Mouse (Mus musculus) ES-E14 (cell line): ENCODE results near the gene Hoxc12.

Experiments used
- CHD2 ChIP-seq: IDR thresholded peaks from 2 replicates; pipeline ENCODE4 v1.6.1; 2014; ENCODE audit warnings: mild to moderate bottlenecking, low read depth, low read length, inconsistent platforms
- HCFC1 ChIP-seq: IDR thresholded peaks from 2 replicates; pipeline ENCODE4 v1.6.1; 2012; ENCODE audit warnings: low read length, inconsistent platforms, borderline replicate concordance; ENCODE audit not compliant: insufficient read depth
- ZC3H11A ChIP-seq: IDR thresholded peaks from 2 replicates; pipeline ENCODE4 v1.6.1; 2012; ENCODE audit warnings: low read depth, mild to moderate bottlenecking, inconsistent platforms, low read length, borderline replicate concordance

GRCm38 (mm10) chr15:102959663-102960191, 23.2 kb downstream of the Hoxc12 start:
- TF ChIP-seq CHD2 (no peak), HCFC1 (no peak), ZC3H11A (no peak)
